11 mouse cellular contexts compared by ENCODE assay signal in genomic region chr1:152682368-152683194, GRCm38 (mm10).
DNase-seq lines count a peak whose midpoint lies in the region; ATAC-seq and TF ChIP-seq lines count a peak whose summit lies in the region.
"Had no signal": no experiment of that assay in that cellular context is flagged by ENCODE, and none has a peak within 500 bp of the region (broad histone marks: within the 10 kb centered on the region; RNA-seq: fewer than 3 reads in every experiment).

No protein-coding gene starts in this region.

- no peak for TF ChIP-seq CTCF in intestine, postnatal 0 days (IDR thresholded peaks at IDR 0.05; ENCODE audit: low read depth)
- no peak for TF ChIP-seq CTCF in kidney, adult 2 months (conservative IDR thresholded peaks at IDR 0.05; ENCODE audit: insufficient read depth, insufficient read length, low read depth, low read length)

- 0 out of 2 replicates have a peak overlapping the region, but pooled peaks have one; percentile 25 for H3K27ac ChIP-seq in intestine, embryonic 14.5 days (ENCODE audit: low read depth)
- no peak overlapping the region for H3K27ac ChIP-seq in intestine, postnatal 0 days (ENCODE audit: low read depth, low read length)
- H3K27ac ChIP-seq in kidney, adult 2 months (ENCODE audit: insufficient read depth, low read depth, low read length): peak overlapping the region; percentile 46; the same call in 1 of the 2 replicates
- H3K27ac ChIP-seq: limb, embryonic 15.5 days had no signal

- no peaks in the 10 kb centered on the region for H3K9me3 ChIP-seq in intestine, embryonic 14.5 days (ENCODE audit: control insufficient read depth, low read length)
- H3K9me3 ChIP-seq in intestine, postnatal 0 days (ENCODE audit: control insufficient read depth): no peaks in the 10 kb centered on the region
- H3K9me3 ChIP-seq: limb, embryonic 15.5 days had no signal

- no peak overlapping the region for H3K4me3 ChIP-seq in intestine, embryonic 14.5 days (ENCODE audit: low read depth, low read length)
- no peak overlapping the region for H3K4me3 ChIP-seq in intestine, postnatal 0 days (ENCODE audit: low read depth, low read length)
- no peak overlapping the region for H3K4me3 ChIP-seq in kidney, adult 2 months (ENCODE audit: insufficient read depth, low read depth, low read length)
- H3K4me3 ChIP-seq: limb, embryonic 15.5 days had no signal

- no peak overlapping the region for H3K4me2 ChIP-seq in intestine, embryonic 14.5 days (ENCODE audit: low read length)
- no peak overlapping the region for H3K4me2 ChIP-seq in intestine, postnatal 0 days (replicated peaks; ENCODE audit: low read depth)
- H3K4me2 ChIP-seq: limb, embryonic 15.5 days had no signal

- H3K36me3 ChIP-seq in intestine, embryonic 14.5 days (ENCODE audit: control insufficient read depth, insufficient read depth, low read length): no peaks in the 10 kb centered on the region
- no peaks in the 10 kb centered on the region for H3K36me3 ChIP-seq in intestine, postnatal 0 days (ENCODE audit: control insufficient read depth, insufficient read depth)
- no peaks in the 10 kb centered on the region for H3K36me3 ChIP-seq in kidney, adult 2 months (ENCODE audit: control insufficient read depth, insufficient read depth, low read length)
- H3K36me3 ChIP-seq: limb, embryonic 15.5 days had no signal

- no peak overlapping the region for H3K9ac ChIP-seq in intestine, embryonic 14.5 days (ENCODE audit: low read length)
- H3K9ac ChIP-seq in intestine, postnatal 0 days (ENCODE audit: low read depth, low read length): no peak overlapping the region
- H3K9ac ChIP-seq: limb, embryonic 15.5 days had no signal

- 44% methylated on average over 11 of the region's 11 CpGs for WGBS in intestine, embryonic 14.5 days
- WGBS in intestine, postnatal 0 days: 64% methylated on average over 11 of the region's 11 CpGs
- WGBS in kidney, adult 2 months: 38% methylated on average over 11 of the region's 11 CpGs

- peaks cover 37% of the 10 kb centered on the region for H3K4me1 ChIP-seq in intestine, embryonic 14.5 days (replicated peaks; ENCODE audit: control insufficient read depth, insufficient read depth, low read length)
- H3K4me1 ChIP-seq in intestine, postnatal 0 days (replicated peaks; ENCODE audit: control insufficient read depth, insufficient read depth, low read length): peaks cover 6% of the 10 kb centered on the region; the same call in 1 of the 2 replicates
- peaks cover 16% of the 10 kb centered on the region for H3K4me1 ChIP-seq in kidney, adult 2 months (ENCODE audit: control insufficient read depth, insufficient read depth, low read length)

- H3K27me3 ChIP-seq in intestine, embryonic 14.5 days (replicated peaks; ENCODE audit: control insufficient read depth, insufficient read depth, low read length): no peaks in the 10 kb centered on the region
- H3K27me3 ChIP-seq in intestine, postnatal 0 days (replicated peaks; ENCODE audit: control insufficient read depth, insufficient read depth, low read length): no peaks in the 10 kb centered on the region; the same call in 1 of the 2 replicates
- no peaks in the 10 kb centered on the region for H3K27me3 ChIP-seq in kidney, adult 2 months (replicated peaks; ENCODE audit: control insufficient read depth, insufficient read depth, low read length)
- H3K27me3 ChIP-seq: CH12.LX; limb, embryonic 15.5 days had no signal

- no peak for DNase-seq in intestine, embryonic 14.5 days (ENCODE audit: low spot score)
- peak; percentile 98 for DNase-seq in heart, adult 11 months
- DNase-seq in kidney, adult 2 months: peak; percentile 62
- DNase-seq in lung, postnatal 36 days: peak; percentile 59

- no peak for ATAC-seq in intestine, embryonic 14.5 days (replicated peaks; ENCODE audit: low FRiP score, low TSS enrichment, low read depth)
- ATAC-seq in intestine, postnatal 0 days: no peak
- ATAC-seq in monocyte, adult 5-6 weeks (replicated peaks; ENCODE audit: insufficient number of reproducible peaks, low FRiP score, low TSS enrichment, poor library complexity, severe bottlenecking): no peak
- no peak for ATAC-seq in activated CD4-positive, CD25-positive, alpha-beta regulatory T cell, adult 4 months
- ATAC-seq in frontal cortex, adult (ENCODE audit: low TSS enrichment): no peak
- ATAC-seq: forebrain, embryonic 16.5 days had no signal

- TF ChIP-seq POLR2A in kidney, adult 2 months (IDR thresholded peaks at IDR 0.05; ENCODE audit: low read depth, low read length): no peak
